Mouse (Mus musculus) spleen, adult 2 months (tissue): Measurements from ENCODE around the gene Rad17. TPM values are rescaled to one million over a fixed set of nuclear protein-coding genes. Genes with fewer than 3 reads are reported as not detected.

Experiments used
- DNase-seq, 2 experiments: peaks; one replicate each; pipeline versions ENCODE4 v3.0.0 to v3.0.0-alpha.2; 2012 to 2021; ENCODE audit warnings: low spot score in 2 of 2, low read depth in 1 of 2
- H3K27ac ChIP-seq: fragments of 200-500 bp; 2 replicates; pipeline ENCODE4 v1.5.1; 2012; ENCODE audit warnings: low read length, inconsistent platforms; ENCODE audit not compliant: insufficient read depth
- H3K27me3 ChIP-seq: fragments of 200-500 bp; 2 replicates; pipeline ENCODE4 v1.6.1; 2012; ENCODE audit warnings: mild to moderate bottlenecking, moderate library complexity, low read length, inconsistent platforms; ENCODE audit not compliant: control insufficient read depth, insufficient read depth
- H3K36me3 ChIP-seq: fragments of 200-500 bp; 2 replicates; pipeline ENCODE4 v1.6.1; 2012; ENCODE audit warnings: mild to moderate bottlenecking, low read length, inconsistent platforms; ENCODE audit not compliant: control insufficient read depth, insufficient read depth
- H3K4me1 ChIP-seq: fragments of 200-500 bp; 2 replicates; pipeline ENCODE4 v1.6.1; 2011; ENCODE audit warnings: inconsistent platforms; ENCODE audit not compliant: control insufficient read depth, insufficient read depth, insufficient read length
- H3K4me3 ChIP-seq: fragments of 200-500 bp; 2 replicates; pipeline ENCODE4 v1.5.1; 2011; ENCODE audit warnings: mild to moderate bottlenecking, inconsistent platforms; ENCODE audit not compliant: insufficient read depth, insufficient read length; ENCODE audit errors: extremely low read depth
- CTCF ChIP-seq: fragments of 200-500 bp; IDR thresholded peaks from 2 replicates; pipeline ENCODE4 v1.5.1; 2011; ENCODE audit warnings: mild to moderate bottlenecking, inconsistent platforms; ENCODE audit not compliant: insufficient read depth, insufficient read length, insufficient replicate concordance; ENCODE audit errors: extremely low read depth
- POLR2A ChIP-seq: fragments of 200-500 bp; IDR thresholded peaks from 2 replicates; pipeline ENCODE4 v1.6.1; 2011; ENCODE audit warnings: low read depth, low read length, inconsistent platforms
- WGBS: fragments of 180-500 bp; shearing (Covaris S2); methylation state at CpG from one replicate; pipeline ENCODE4 v1.1.7; 2018; 5-methylcytosine and 5-hydroxymethylcytosine counted together
- polyA plus RNA-seq: library from polyadenylated mRNA; depleted of rRNA; stranded (reverse); fragments of >200 nt; gene quantifications from 2 replicates; pipeline ENCODE4 v1.2.3, GENCODE M21; 2012

Rad17 gene
- polyA plus RNA-seq, 1 experiment, result 2.7 TPM

GRCm38 (mm10) chr13:100651439-100652186 is 762 bp upstream of the Rad17 start, which contains the start of gene Taf9:
Gene Taf9 (plus strand): TSS chr13:100651579.
- Histone ChIP-seq H3K4me3 (peak within 1 kb of the TSS; percentile 88), H3K4me1 (peaks cover 10% of the 10 kb centered on the region), H3K27ac (peak within 1 kb of the TSS; percentile 97), H3K27me3 (no peaks in the 10 kb centered on the region), H3K36me3 (peaks cover 6% of the 10 kb centered on the region; the same call in 1 of the 2 replicates)
- DNase-seq, result no peak
- TF ChIP-seq POLR2A (no peak), CTCF (no peak)
- WGBS, result under 1% methylated on average over 52 of the region's 63 CpGs

DNA sequence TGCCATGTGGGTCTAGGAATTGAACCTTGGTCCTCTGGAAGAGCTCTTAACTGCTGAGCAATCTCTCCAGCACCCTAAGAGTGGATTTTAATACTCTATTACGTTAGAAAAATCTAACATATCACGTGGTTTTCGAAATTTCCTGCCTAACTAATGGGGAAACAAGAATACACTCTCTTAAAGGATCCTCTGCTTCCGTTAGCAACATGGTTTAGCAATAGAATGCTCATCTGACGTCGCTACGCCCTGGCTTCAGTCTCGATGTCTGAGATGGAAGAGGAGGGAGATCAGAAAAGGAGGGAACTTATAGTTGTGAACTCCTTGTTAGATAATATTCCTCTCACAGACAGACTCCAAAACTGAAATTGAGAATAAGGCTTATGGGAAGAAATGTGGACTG is 2.6 kb downstream of the Rad17 start:
- DNase-seq, result no peak
- peaks cover 17% of the 10 kb centered on the region for H3K36me3 ChIP-seq

DNA sequence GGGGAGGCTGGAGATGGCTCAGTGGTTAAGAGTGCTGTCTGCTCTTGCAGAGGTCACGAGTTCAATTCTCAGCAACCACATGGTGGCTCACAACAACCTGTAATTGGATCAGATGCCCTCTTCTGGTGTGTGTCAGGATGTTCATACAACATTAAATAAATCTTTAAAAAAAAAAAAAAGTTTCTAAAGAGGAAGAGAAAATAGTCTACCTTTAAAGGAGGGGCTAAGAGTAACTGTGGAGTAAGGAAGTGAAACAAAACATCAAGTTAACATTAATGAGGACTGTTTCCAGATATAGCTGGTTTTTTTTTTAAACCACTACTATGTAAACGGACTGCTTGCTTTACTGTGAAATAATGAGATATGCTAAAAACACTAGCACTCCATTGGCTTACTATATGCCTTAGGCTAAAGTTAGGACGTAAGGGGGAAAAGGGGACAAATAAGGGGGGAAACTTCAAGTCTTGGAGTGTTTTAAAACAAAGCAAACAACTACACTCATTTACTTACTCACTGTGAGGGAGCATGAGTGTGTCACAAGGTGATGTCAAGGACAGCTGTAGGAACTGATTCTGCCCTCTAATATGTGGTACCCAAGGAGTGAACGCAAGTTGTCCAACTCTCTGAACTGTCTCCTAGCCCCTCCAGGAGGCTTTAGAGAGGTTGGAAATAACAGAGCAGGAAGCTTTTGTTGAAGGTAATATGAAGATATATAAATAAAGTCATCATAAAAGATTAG is 8.2 kb downstream of the Rad17 start:
- H3K36me3 ChIP-seq, result peaks cover 24% of the 10 kb centered on the region
- peak in 1 of 2 experiments; percentile 53 for DNase-seq
- peak overlapping the region; percentile 70 for H3K27ac ChIP-seq
- WGBS, result 34% methylated on average over 4 of the region's 4 CpGs
- H3K4me1 ChIP-seq, result no peaks in the 10 kb centered on the region; the same call in 1 of the 2 replicates
- H3K4me3 ChIP-seq, result no peak overlapping the region
- H3K27me3 ChIP-seq, result no peaks in the 10 kb centered on the region
- no peak for TF ChIP-seq POLR2A
- TF ChIP-seq CTCF, result no peak

More for the DNA sequence above, 2.6 kb downstream of the Rad17 start:
- TF ChIP-seq CTCF (no peak), POLR2A (no peak)
- no peaks in the 10 kb centered on the region for H3K27me3 ChIP-seq
- no peak overlapping the region for H3K4me3 ChIP-seq
- 91% methylated on average over 8 of the region's 8 CpGs for WGBS
- peaks cover 10% of the 10 kb centered on the region for H3K4me1 ChIP-seq
- H3K27ac ChIP-seq, result no peak overlapping the region

DNA sequence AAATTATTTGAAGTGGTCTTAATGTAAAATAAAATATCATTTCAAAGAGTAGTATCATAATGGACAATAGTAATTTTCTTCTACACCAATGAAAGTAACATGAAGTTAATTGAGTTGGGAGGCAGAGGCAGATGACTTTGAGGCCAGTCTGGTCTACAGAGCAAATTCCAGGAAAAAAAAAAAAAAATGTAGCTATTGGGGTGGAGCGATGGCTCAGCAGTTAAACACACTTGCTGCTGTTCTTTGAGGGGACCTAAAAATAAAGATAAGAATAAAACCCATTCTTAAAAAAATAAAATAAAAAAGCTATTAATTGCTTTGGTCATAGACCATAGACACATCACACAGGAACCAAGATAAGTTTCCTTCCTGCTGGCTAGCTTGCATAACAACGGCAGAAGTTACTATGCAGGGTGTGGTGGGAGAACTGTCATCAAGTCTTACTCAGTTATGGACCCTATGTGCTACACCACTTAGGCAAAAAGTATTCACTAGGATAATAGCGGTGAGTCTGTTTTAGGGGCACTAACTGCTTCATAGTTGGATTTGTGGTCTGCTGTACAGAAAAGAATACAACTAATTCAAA is 16.7 kb downstream of the Rad17 start:
- no peak for DNase-seq
- Histone ChIP-seq H3K27me3 (no peaks in the 10 kb centered on the region), H3K27ac (no peak overlapping the region), H3K36me3 (peaks cover 34% of the 10 kb centered on the region), H3K4me1 (no peaks in the 10 kb centered on the region), H3K4me3 (no peak overlapping the region)
- 76% methylated on average over 3 of the region's 3 CpGs for WGBS
- TF ChIP-seq POLR2A (no peak), CTCF (no peak)

- H3K27ac ChIP-seq, result no peak overlapping the region
- no peak for TF ChIP-seq POLR2A
- TF ChIP-seq CTCF, result no peak
- DNase-seq, result no peak
- H3K36me3 ChIP-seq, result peaks cover 28% of the 10 kb centered on the region
- no peaks in the 10 kb centered on the region for H3K4me1 ChIP-seq
- H3K4me3 ChIP-seq, result no peak overlapping the region
- 81% methylated on average over 4 of the region's 4 CpGs for WGBS
- no peaks in the 10 kb centered on the region for H3K27me3 ChIP-seq
Measured at GRCm38 (mm10) chr13:100622241-100622640, 28.6 kb downstream of the Rad17 start.

DNA sequence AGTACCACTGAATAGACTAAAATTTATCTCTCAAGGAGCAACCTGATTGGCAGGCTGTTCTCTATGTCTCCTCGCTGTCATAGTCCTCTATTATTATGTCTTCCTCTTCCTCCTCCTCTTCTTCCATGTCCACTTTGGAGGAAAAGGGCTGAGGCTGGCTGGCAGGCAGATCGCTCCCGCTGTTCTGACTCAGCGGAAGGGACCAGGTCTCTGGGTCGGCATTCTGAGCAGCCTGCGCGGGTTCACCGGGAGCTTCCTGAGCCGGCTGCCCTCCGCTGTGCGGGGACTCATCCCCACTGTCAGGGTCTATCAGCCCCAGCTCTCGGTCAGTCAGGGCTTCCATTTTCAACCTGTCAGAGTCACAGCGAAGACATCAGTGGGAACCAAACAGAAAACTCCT is 33.3 kb downstream of the Rad17 start:
- H3K27ac ChIP-seq, result no peak overlapping the region
- H3K4me1 ChIP-seq, result peaks cover 5% of the 10 kb centered on the region
- WGBS, result 96% methylated on average over 13 of the region's 13 CpGs
- H3K27me3 ChIP-seq, result no peaks in the 10 kb centered on the region
- peaks cover 18% of the 10 kb centered on the region for H3K36me3 ChIP-seq
- no peak for DNase-seq
- no peak overlapping the region for H3K4me3 ChIP-seq
- TF ChIP-seq POLR2A (no peak), CTCF (no peak)
